Mouse (Mus musculus) monocyte, adult 2 months (primary cell): ENCODE data around the gene Zfp382.
"Not testable (repeated sequence)": the region's sequence is repeated elsewhere in the genome, so short reads cannot be mapped to it uniquely, and the experiment has no call there.

ENCODE experiments used
- DNase-seq, 2 experiments: peaks; one replicate each; pipeline ENCODE4 v3.0.0; 2022; ENCODE audit warnings: low spot score in 2 of 2, low read depth in 1 of 2

The Zfp382 gene

GRCm38 (mm10) chr7:30121308-30122187 is at the start of gene Zfp382:
Gene Zfp382 (plus strand): TSS chr7:30121942.
- DNase-seq = peak; percentile 55 to 70

DNA sequence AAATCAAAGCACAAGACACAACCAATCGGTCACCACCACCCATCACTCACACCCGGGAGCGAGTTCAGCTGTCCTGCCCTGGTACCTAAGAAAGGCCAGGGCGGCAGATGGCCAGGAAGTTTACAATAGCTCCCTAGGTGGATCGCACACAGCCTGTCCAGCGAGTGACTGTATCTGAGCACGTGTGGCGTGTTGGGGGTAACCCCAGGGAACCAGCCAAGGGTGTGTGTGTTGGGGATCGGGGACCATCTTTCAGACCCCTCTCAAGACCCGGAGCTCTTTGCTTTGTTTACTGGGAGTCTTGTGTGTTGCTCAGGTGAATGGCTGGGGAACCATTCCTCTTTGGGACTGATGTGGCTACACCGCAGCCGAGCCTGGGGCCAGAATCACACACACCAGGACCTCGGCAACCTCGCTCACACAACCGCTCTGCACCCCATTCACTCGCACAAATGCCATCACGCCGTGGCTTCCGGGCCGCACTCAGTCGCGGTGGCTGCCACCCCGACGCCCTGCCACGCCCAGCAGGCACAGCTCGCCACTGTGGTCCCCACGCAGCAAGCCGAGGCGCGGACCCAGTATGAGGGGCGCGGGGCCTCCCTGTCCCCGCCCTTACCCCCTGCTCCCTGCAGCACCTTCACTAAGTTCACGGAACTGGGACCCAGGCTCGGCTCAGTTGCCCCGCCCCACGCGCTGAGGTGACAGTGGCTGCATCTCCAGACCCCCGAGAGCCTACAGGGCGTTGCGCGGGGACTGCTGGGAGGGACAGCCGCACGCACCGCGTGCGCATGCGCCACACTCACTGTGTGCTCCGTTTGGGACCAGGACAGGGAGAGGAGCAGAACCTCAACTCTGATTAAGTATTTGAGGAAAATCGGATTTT is 49.4 kb upstream of the Zfp382 start, which contains the start of gene Zfp82:
Gene Zfp82, minus strand, starts transcription at position 755 of the 883 bp plus-strand sequence.
- DNase-seq = peak in 1 of 2 experiments; percentile 15

DNA sequence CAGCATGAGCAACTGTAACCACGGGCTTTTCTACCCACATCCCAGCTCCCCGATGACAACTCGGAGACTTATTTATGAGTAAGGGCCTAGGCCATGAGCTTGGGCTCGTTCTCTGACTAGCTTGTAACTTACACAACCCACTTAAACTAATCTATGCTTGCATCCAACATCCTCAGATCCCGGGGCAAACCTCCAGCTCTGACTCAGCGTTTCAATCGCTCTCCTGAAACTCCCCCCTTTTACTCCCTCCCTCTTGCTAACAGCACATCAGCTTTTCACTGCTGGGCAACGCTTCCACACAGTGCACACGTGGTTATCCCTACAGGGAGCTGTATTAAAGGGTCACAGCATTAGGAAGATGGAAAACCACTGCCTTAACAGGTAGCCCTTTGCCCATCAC is 35.2 kb upstream of the Zfp382 start:
- no peak for DNase-seq

GRCm38 (mm10) chr7:30089405-30089804 is 32.3 kb upstream of the Zfp382 start:
- no peak for DNase-seq

DNA sequence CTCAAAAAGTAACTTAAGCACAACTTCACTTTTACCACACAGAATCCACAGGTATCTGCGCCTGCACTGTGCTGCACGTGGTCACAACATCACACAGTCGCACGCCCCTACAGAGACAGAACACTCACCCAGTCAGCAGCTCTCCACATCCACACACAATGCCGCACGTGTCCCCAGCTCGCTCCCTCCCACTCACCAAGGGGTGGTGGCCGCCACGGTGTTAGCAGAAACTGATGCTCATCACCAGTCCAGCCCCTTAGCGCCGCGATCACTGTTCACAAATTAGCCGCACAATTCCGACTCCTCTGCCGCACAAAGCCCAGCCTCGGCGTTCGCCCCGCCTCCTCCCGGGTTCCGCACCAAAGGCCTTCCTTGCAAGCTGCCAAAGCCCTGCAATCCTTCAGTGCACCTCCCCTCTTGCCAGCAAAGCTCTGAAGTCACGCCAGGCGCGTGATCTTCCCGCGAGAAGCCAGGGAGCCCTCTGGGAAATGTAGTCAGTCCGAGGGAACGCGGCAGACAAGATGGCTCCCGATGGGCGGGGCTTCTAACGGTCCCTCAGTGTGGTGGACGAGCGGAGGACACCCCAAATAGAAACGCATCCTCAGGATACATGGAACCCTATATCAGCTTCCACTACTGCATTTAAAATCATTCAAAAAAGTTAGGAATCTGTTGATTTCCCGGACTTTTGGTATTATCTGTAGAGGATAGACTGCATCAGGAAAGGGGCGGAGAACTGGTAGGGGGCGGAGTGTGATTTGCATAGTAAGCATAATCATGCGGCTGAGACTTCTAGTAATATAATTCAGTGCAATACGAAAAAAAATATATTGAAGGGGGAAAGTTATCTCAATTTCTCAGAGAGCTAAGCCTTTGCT is 31.4 kb upstream of the Zfp382 start, which contains the start of the genes Gm26920 and Zfp566:
Gene Gm26920, minus strand, starts transcription at position 319 of the 878 bp plus-strand sequence.
Gene Zfp566, minus strand, starts transcription at position 436 of the 878 bp plus-strand sequence.
- peak; percentile 91 to 94 for DNase-seq

DNA sequence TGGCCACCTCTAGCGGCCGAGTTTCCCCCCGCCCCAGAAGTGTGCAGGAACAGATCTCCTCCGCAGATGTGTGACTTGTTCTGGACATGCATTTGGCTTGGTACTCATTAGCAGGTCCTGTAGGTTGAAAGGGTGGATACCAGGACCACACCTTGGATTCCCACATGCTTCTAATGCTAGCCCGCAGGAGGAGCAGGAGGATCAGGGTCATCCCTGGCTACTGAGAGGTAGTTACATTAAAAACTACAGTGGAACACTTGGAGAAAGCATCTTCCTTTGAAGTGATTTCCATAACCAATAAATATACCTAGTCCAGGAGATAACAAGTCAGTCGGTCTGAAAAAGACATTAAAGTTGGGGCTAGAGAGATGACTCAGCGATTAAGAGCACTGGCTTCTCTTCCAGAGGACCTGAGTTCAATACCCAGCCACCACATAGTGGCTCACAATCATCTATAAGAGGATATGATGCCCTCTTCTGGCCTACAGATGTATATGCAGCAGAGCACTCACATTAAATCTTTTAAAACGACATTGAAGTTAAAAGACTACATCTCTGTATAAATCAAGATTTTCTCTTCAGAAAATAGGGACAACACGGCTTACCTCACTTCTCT is 30.7 kb upstream of the Zfp382 start:
- DNase-seq = no peak

DNA sequence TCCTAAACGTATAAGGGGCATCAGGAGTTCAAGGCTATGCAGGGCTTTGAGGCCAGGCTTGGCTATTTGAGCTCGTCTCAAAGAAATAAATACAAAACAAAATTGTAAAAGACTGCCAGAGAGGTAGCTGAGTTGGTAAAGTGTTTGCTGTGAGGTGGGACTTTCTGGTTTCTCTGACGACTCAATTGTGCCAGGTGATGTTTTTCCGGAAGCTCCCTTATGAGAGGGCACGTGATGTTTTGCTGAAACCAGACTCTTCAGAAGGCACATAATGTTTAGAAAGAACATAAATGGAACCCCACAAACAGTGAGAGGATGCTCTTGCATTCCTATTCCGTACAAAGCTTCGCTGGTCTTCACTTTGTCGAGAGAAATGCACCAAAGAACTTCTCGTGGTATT is 29.1 kb upstream of the Zfp382 start:
- DNase-seq = no peak

DNA sequence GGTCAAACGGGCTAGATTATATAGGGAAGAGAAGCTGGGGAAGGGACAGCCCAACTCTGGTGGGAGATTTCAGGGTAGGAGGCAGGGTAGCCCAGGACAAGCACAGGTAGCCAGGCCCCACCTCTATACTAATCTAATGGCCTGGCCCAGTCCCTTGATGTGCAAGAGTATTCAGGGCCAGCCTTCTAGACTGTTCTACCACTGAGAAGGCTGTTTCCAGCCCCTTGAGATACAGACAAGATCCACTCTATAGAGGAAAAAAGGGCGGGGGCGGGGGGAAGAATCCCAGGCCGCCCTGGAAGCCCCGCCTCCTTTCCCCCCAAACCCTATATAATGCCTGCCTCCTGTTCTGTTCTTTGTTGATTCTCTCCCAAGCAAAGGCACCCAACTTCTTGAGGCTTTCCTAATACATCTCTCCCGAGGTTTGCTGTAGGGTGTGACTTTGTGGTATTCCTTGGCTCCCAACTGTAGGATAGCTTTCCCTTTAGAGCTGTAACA is 27.8 kb upstream of the Zfp382 start:
- no peak for DNase-seq

GRCm38 (mm10) chr7:30094646-30095429 is 26.9 kb upstream of the Zfp382 start, which contains the start of gene Zfp260:
Gene Zfp260 (plus strand): TSS chr7:30094777.
- peak; percentile 64 to 66 for DNase-seq

DNA sequence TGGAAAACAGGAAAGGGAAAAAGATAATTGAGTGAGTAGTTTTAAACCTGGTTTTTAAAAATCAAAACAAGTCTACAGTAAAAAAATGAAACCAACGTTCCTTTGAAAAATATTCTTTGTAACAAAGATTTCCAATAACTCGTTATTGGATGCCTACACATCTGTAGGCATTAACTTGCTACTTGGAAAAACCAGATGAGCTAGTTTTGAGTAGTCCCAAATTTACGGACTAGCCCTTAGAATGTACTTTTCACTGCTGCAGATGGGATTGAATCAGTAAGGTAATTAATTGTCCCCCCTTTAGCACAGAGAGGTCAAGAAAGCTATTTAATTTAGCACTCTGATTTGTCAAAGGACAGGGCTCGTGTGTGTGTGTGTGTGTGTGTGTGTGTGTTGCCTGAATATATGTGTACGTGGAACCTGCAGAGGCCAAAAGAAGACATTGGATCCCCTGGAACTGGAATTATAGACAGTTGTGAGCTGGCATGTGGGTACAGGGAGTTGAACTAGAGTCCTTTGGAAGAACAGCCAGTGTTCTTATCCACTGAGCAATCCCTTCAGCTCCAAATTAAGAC is 26.1 kb upstream of the Zfp382 start:
- DNase-seq = no peak

- no peak for DNase-seq
These were observed 22.4 kb upstream of the Zfp382 start for GRCm38 (mm10) chr7:30099297-30099696.

DNA sequence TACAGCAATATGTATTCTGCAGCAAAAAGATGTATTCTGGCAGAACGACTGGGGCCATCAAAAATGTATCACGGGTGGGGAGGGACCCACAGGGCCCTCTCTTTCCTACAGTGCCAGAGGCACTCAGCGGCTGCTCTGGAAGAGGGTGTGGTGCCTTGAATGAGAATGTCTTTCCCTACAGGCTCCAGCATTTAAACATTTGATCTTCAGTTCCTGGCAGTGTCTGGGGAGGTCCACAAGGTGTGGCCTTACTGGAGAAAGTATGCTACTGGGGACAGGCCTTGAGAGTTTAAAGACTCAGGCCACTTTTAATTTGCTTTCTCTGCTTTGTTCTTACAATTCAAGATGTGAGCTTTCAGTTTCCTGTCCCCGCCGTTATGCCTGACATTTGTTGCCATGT is 5.7 kb upstream of the Zfp382 start:
- DNase-seq = no peak

DNA sequence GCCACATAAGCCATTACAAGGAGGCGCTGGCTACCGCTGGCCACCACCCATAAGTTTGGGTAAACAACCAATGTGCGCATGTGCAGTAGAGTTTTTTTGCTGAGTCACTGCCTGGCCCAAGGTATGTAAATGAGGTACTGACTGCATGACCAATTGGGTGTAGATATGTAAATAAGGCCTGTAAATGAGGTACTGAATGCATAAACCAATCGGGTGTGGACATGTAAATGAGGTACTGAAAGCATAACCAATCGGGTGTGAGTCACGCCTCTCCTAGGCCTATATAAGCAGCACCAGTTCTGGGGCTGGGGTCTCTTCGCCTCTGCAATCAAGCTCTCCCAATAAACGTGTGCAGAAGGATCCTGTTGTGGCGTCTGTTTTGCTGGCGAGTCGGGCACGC is 3.8 kb upstream of the Zfp382 start:
- DNase-seq = not testable (repeated sequence)

GRCm38 (mm10) chr7:30122188-30122530 is 417 bp downstream of the Zfp382 start:
- no peak for DNase-seq

DNA sequence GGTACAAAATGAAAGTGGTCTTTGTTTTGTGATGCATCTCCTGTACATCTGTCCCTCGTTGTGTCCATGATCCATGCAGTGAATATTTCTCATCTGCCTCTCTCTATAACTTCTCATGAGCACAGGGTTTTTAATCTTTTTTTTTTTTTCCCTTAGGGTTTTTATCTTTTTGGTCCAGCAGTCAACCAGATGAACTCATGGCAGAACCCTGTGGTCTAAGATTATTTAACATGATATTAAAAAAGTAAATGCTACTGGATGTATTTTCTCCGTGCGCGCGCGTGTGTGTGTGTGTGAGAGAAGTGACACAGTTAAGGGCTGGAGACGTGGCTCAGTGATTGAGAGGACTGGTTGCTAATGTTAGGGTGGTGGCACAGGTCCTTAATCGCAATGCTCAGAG is 8.2 kb downstream of the Zfp382 start:
- DNase-seq = no peak

DNA sequence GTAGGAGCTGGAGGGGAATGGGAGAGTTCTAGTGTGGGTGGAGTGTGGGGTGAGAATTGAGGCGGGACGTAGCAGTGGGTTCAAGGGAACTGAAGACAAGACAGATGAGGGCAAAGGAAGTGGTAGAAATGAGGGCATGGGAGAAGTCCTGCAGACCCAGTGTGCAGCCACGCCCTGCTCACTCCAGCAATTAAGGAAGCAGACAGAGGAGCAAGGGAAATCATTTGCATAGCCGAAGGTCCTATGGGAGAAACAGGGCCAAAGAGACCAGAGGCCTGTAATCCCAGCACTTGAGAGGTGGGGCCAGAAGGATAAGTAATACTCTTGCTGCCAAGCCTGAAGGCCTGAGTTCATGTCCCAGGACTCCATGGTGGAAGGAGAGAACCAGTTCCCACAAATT is 10.7 kb downstream of the Zfp382 start:
- DNase-seq = no peak

DNA sequence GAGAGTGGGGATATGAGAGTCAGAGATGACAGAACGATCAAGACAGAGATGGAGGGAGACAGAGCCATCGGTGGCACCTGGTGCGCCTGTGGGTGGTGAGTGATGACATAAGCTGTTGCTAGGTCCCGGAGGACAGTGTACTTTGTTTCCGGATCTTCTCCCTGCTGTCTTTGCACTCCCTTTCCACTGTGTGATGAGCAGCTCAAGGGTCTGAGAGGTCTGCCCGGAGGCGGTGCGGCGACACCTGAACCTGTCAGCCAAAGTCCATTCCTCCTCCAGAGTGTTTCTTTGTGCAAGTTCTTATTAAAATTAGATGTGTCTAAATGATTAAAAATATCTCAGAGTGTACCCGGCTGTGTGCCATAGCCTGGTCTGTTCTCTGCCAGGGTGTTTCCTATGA is 15.1 kb downstream of the Zfp382 start:
- no peak for DNase-seq

GRCm38 (mm10) chr7:30143170-30143554 is 21.4 kb downstream of the Zfp382 start:
- DNase-seq = no peak
